Mouse (Mus musculus) forebrain, embryonic 12.5 days (tissue): ENCODE results near the gene Znrf1. TPM values are rescaled to one million over a fixed set of nuclear protein-coding genes. Genes with fewer than 3 reads are reported as not detected.
"Not testable (repeated sequence)": the region's sequence is repeated elsewhere in the genome, so short reads cannot be mapped to it uniquely, and the experiment has no call there.

ENCODE experiments used
- ATAC-seq: fragments of 200-750 bp; cut with Nextera tagmentation; 2 replicates; pipeline ENCODE4 v1.8.0; 2017; ENCODE audit warnings: moderate TSS enrichment; ENCODE audit not compliant: low FRiP score
- H3K27ac ChIP-seq: fragments of 300-500 bp; sonication (generic); 2 replicates; pipeline ENCODE4 v1.5.1; 2016; ENCODE audit warnings: mild to moderate bottlenecking
- H3K27me3 ChIP-seq: fragments of 300-500 bp; sonication (generic); 2 replicates; pipeline ENCODE4 v1.6.1; 2016; ENCODE audit warnings: mild to moderate bottlenecking
- H3K36me3 ChIP-seq: fragments of 300-500 bp; sonication (generic); replicated peaks from 2 replicates; pipeline ENCODE4 v1.6.1; 2016; ENCODE audit warnings: mild to moderate bottlenecking
- H3K4me1 ChIP-seq: fragments of 300-500 bp; sonication (generic); 2 replicates; pipeline ENCODE4 v1.6.1; 2016
- H3K4me2 ChIP-seq: fragments of 300-500 bp; sonication (generic); 2 replicates; pipeline ENCODE4 v1.6.1; 2016; ENCODE audit warnings: mild to moderate bottlenecking, moderate library complexity
- H3K4me3 ChIP-seq: fragments of 300-500 bp; sonication (generic); replicated peaks from 2 replicates; pipeline ENCODE4 v1.5.1; 2016; ENCODE audit warnings: mild to moderate bottlenecking
- H3K9ac ChIP-seq: fragments of 300-500 bp; sonication (generic); 2 replicates; pipeline ENCODE4 v1.6.1; 2016; ENCODE audit warnings: mild to moderate bottlenecking
- H3K9me3 ChIP-seq: fragments of 300-500 bp; sonication (generic); 2 replicates; pipeline ENCODE4 v1.6.1; 2016
- WGBS: fragments of 180-500 bp; shearing (Covaris S2); methylation state at CpG from one replicate; pipeline ENCODE4 v1.1.7; 2016; 5-methylcytosine and 5-hydroxymethylcytosine counted together
- polyA plus RNA-seq: library from polyadenylated mRNA; unstranded; fragments of >200 nt; fragmentation: Nextera tagmentation; extraction: Ambion mirVana; gene quantifications from 2 replicates; pipeline ENCODE4 v1.2.1, GENCODE M21; 2016

The Znrf1 gene
- polyA plus RNA-seq, 1 experiment from 2014 or later, result 73.8 TPM

DNA sequence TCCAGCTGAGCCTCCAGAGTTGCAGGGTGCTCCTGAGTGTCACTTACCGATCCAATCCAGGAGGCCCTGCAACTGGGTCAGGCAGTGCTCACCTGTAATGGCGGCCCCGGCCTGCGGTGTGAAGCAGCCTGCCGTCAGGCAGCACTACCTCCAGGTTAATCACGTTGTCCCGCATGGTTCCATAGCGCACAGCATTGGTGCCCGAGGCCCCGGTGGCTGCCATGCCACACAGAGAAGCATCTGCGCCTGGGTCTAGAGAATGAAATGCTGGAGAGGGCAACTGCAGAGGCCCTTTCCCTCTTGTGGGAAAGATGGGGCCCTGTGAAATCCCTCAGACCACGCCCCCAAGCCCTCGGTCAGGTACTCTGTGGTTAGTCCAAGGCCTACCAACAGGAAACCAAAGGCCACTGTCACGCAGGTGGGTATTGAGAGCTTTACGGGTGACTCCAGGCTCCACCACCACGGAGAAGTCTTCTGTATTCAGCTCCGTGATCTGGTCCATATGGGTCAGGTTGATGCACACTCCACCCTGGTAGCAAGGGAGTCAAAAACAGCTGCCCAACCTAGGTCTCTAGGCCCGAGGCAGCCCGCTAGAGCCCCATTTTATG, 93.1 kb downstream of the Znrf1 start:
- WGBS, result 87% methylated on average over 19 of the region's 19 CpGs
- no peak for ATAC-seq

GRCm38 (mm10) chr8:111630105-111630521, 94.2 kb downstream of the Znrf1 start, which contains the start of gene Ldhd:
TSS of gene Ldhd (minus strand) at chr8:111630374.
- ATAC-seq, result no peak
- Histone ChIP-seq H3K4me3 (peak within 1 kb of the TSS; percentile 19; the same call in 1 of the 2 replicates), H3K27me3 (no peaks in the 10 kb centered on the region), H3K4me1 (no peaks in the 10 kb centered on the region; the same call in 1 of the 2 replicates), H3K9me3 (no peaks in the 10 kb centered on the region), H3K27ac (no peak within 1 kb of the TSS), H3K9ac (0 out of 2 replicates have a peak within 1 kb of the TSS, but pooled peaks have one; percentile 29), H3K36me3 (0 out of 2 replicates have a peak, but pooled peaks cover 4% of the 10 kb centered on the region), H3K4me2 (peak within 1 kb of the TSS; percentile 37)
- 33% methylated on average over 13 of the region's 13 CpGs for WGBS

More for the DNA sequence above, 93.1 kb downstream of the Znrf1 start:
- H3K27ac ChIP-seq, result no peak overlapping the region
- no peak overlapping the region for H3K4me3 ChIP-seq
- no peaks in the 10 kb centered on the region; the same call in 1 of the 2 replicates for H3K4me1 ChIP-seq
- H3K36me3 ChIP-seq, result 0 out of 2 replicates have a peak, but pooled peaks cover 10% of the 10 kb centered on the region
- no peak overlapping the region for H3K4me2 ChIP-seq
- H3K9me3 ChIP-seq, result no peaks in the 10 kb centered on the region
- H3K27me3 ChIP-seq, result no peaks in the 10 kb centered on the region
- H3K9ac ChIP-seq, result no peak overlapping the region

DNA sequence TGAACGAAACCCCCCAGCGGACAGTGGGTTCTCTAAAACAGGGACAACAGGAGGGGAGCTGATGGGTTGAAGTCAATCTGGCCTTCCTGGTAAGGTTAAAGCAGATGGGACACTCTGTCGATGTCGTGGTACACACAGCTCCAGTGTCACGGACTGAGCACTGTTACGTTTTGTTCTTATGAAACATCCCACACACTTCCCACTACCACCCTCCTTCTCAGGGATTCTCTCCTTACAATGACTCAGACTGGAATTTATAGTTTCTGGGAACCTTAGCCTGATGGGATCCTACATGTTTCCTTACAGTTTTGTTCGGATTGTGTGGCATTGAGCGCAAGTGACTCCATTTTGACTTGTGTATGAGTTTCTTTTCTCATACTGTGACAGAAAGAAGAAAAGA, 95.7 kb downstream of the Znrf1 start:
- no peak for ATAC-seq
- Histone ChIP-seq H3K36me3 (0 out of 2 replicates have a peak, but pooled peaks cover 4% of the 10 kb centered on the region), H3K27me3 (no peaks in the 10 kb centered on the region), H3K4me3 (no peak overlapping the region), H3K9me3 (no peaks in the 10 kb centered on the region), H3K27ac (no peak overlapping the region), H3K9ac (no peak overlapping the region), H3K4me2 (no peak overlapping the region), H3K4me1 (no peaks in the 10 kb centered on the region; the same call in 1 of the 2 replicates)
- 95% methylated on average over 8 of the region's 8 CpGs for whole genome bisulfite sequencing

DNA sequence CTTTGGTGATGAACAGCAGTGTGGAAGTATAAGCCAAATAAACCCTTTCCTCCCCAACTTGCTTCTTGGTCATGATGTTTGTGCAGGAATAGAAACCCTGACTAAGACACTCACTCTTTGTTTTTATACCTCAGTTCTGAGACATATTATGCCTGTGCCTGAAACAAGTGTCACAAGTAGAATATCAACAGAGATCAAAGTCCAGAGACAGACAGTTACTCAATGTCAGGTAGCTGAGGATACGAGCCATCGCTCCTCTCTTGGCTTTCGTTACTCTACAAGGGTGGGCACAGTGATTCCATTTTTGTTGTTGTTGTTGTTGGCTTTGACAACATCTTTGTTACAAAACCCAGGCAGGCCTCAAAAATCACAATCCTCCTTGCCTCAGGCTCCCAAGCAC, 97.1 kb downstream of the Znrf1 start:
- no peak for ATAC-seq
- Histone ChIP-seq H3K4me1 (no peaks in the 10 kb centered on the region; the same call in 1 of the 2 replicates), H3K9me3 (no peaks in the 10 kb centered on the region), H3K36me3 (0 out of 2 replicates have a peak, but pooled peaks cover 4% of the 10 kb centered on the region), H3K9ac (no peak overlapping the region), H3K27me3 (no peaks in the 10 kb centered on the region), H3K4me3 (no peak overlapping the region), H3K27ac (no peak overlapping the region), H3K4me2 (no peak overlapping the region)
- 100% methylated on average over 3 of the region's 3 CpGs for WGBS

DNA sequence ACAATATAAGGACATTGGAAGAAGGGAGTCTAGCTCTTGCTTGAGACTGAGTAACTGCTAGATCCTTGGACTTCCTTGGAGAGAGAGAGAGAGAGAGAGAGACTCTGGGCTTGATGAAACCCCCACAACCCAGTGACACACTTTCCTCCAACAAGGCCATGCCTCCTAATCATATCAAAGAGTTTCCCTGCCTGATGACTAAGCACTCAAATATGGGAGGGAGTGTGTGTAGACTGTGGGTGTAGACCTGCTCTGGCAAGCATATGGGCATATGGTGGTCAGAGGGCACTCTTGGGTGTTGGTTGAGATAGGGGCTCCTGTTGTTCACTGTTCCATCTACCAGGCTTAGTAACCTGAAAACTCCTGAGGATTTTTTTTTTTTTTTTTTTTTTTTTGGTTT, 102.2 kb downstream of the Znrf1 start:
- no peaks in the 10 kb centered on the region for H3K36me3 ChIP-seq
- H3K4me1 ChIP-seq, result peaks cover 6% of the 10 kb centered on the region
- H3K27me3 ChIP-seq, result no peaks in the 10 kb centered on the region
- H3K9ac ChIP-seq, result no peak overlapping the region
- ATAC-seq, result no peak
- H3K9me3 ChIP-seq, result no peaks in the 10 kb centered on the region
- H3K27ac ChIP-seq, result no peak overlapping the region
- H3K4me2 ChIP-seq, result no peak overlapping the region
- H3K4me3 ChIP-seq, result no peak overlapping the region

- H3K9me3 ChIP-seq, result no peaks in the 10 kb centered on the region
- H3K36me3 ChIP-seq, result no peaks in the 10 kb centered on the region
- no peak overlapping the region for H3K4me3 ChIP-seq
- no peak overlapping the region for H3K4me2 ChIP-seq
- H3K27me3 ChIP-seq, result no peaks in the 10 kb centered on the region
- no peak overlapping the region for H3K9ac ChIP-seq
- no peak for ATAC-seq
- peaks cover 8% of the 10 kb centered on the region for H3K4me1 ChIP-seq
- WGBS, result 93% methylated on average over 2 of the region's 2 CpGs
- H3K27ac ChIP-seq, result no peak overlapping the region
Observed at GRCm38 (mm10) chr8:111641064-111641463, 105.2 kb downstream of the Znrf1 start.

- Histone ChIP-seq H3K27ac (no peak overlapping the region), H3K4me3 (peak overlapping the region; percentile 81), H3K27me3 (no peaks in the 10 kb centered on the region), H3K36me3 (peaks cover 3% of the 10 kb centered on the region; the same call in 1 of the 2 replicates), H3K4me2 (peak overlapping the region; percentile 59), H3K9me3 (no peaks in the 10 kb centered on the region), H3K4me1 (peaks cover 8% of the 10 kb centered on the region), H3K9ac (peak overlapping the region; percentile 84)
- no peak for ATAC-seq
- WGBS, result 73% methylated on average over 5 of the region's 5 CpGs
Observed at GRCm38 (mm10) chr8:111642496-111642895, 106.6 kb downstream of the Znrf1 start.

DNA sequence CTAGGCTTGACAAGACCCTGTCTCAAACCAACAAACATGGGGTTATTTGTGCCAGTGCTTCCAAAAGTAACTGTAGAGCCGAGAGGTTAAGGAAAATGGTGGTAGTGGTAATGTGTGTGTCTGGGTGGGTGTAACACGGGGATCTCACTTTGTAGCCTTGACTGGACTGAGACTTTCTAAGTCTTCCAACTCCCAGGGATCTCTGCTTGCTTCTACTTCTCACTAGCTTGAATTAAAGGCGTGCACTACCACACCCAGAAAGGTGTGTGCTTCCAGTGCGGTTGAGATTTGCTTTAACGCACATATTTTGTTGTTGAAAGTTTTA, 107.0 kb downstream of the Znrf1 start:
- Histone ChIP-seq H3K9me3 (no peaks in the 10 kb centered on the region), H3K4me1 (peaks cover 8% of the 10 kb centered on the region), H3K27ac (peak overlapping the region; percentile 91), H3K4me3 (peak overlapping the region; percentile 81), H3K4me2 (peak overlapping the region; percentile 59), H3K9ac (peak overlapping the region; percentile 84), H3K27me3 (no peaks in the 10 kb centered on the region), H3K36me3 (peaks cover 3% of the 10 kb centered on the region; the same call in 1 of the 2 replicates)
- WGBS, result 16% methylated on average over 5 of the region's 5 CpGs
- ATAC-seq, result peak; percentile 0; the same call in 1 of the 2 replicates

GRCm38 (mm10) chr8:111643264-111644141, 107.6 kb downstream of the Znrf1 start, which contains the start of gene Zfp1:
TSS of gene Zfp1 (plus strand) at chr8:111643401.
- Histone ChIP-seq H3K4me2 (peak within 1 kb of the TSS; percentile 59), H3K9ac (peak within 1 kb of the TSS; percentile 84), H3K36me3 (peaks cover 3% of the 10 kb centered on the region; the same call in 1 of the 2 replicates), H3K9me3 (no peaks in the 10 kb centered on the region), H3K27me3 (no peaks in the 10 kb centered on the region), H3K4me3 (peak within 1 kb of the TSS; percentile 81), H3K27ac (peak within 1 kb of the TSS; percentile 91), H3K4me1 (peaks cover 12% of the 10 kb centered on the region)
- under 1% methylated on average over 75 of the region's 75 CpGs for whole genome bisulfite sequencing
- ATAC-seq, result peak; percentile 98

DNA sequence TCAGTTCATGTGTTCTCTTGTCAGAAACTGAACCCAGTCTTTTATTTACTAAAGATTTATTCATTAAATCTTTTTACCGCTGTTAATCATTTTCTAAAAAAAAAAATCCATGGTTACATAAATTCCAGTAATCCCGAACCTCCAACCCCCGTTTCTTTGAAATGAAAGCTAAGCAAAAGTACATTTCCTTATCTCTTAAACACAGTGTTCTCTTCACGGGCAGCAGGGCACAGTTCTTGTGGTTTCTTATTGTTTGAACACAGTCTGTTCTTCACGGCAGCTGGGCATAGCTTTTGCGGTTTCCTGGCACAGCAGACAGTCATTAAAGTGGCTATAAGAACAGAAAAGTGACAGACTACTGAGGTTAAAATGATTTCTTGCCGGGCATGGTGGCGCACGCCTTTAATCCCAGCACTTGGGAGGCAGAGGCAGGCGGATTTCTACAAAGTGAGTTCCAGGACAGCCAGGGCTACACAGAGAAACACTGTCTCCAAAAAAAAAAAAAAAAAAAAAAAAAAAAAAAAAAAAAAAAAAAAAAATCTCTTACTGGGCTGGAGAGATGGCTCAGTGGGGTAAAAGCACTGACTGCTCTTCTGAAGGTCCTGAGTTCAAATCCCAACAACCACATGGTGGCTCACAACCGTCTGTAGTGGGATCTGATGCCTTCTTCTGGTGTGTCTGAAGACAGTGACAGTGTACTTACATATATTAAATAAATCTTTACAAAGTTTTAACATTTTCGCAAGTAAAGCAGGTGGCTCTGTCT, 108.6 kb downstream of the Znrf1 start:
- not testable (repeated sequence) for H3K9me3 ChIP-seq, H3K36me3 ChIP-seq, H3K27me3 ChIP-seq, ATAC-seq
- H3K4me2 ChIP-seq, result peak overlapping the region; percentile 59
- peak overlapping the region; percentile 81 for H3K4me3 ChIP-seq
- H3K9ac ChIP-seq, result peak overlapping the region; percentile 84; the same call in 1 of the 2 replicates
- H3K4me1 ChIP-seq, result peaks cover 13% of the 10 kb centered on the region
- WGBS, result 74% methylated on average over 12 of the region's 12 CpGs
- H3K27ac ChIP-seq, result peak overlapping the region; percentile 56; the same call in 1 of the 2 replicates

DNA sequence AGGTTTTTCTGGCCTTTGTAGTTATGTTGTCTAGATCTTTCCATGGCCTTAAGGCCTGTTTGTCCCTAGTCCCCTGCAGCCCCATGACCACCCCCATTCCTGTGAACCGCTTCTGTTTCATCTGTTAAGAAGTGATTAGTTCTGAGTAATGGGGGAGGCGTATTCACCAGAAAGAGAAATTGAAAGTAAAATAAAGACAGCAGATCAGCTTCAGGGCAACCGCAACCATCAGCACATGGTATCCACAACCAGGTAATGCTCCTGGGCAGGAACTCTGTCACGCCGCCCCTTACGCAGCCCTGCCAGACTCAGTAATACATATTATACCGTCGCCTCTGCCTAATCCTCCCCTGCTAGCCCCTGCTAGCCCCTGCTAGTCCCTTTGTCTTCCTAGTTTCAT, 109.8 kb downstream of the Znrf1 start:
- Histone ChIP-seq H3K9me3 (no peaks in the 10 kb centered on the region), H3K4me1 (peaks cover 20% of the 10 kb centered on the region), H3K9ac (no peak overlapping the region), H3K4me2 (no peak overlapping the region), H3K27me3 (no peaks in the 10 kb centered on the region), H3K36me3 (peaks cover 3% of the 10 kb centered on the region; the same call in 1 of the 2 replicates), H3K4me3 (no peak overlapping the region), H3K27ac (no peak overlapping the region)
- over 99% methylated on average over 8 of the region's 8 CpGs for WGBS
- ATAC-seq, result no peak

- Histone ChIP-seq H3K9ac (no peak overlapping the region), H3K4me3 (no peak overlapping the region), H3K9me3 (no peaks in the 10 kb centered on the region), H3K4me2 (no peak overlapping the region), H3K27me3 (no peaks in the 10 kb centered on the region), H3K36me3 (peaks cover 3% of the 10 kb centered on the region; the same call in 1 of the 2 replicates), H3K27ac (no peak overlapping the region), H3K4me1 (peaks cover 14% of the 10 kb centered on the region)
- WGBS, result 58% methylated on average over 2 of the region's 2 CpGs
- no peak for ATAC-seq
Observed at GRCm38 (mm10) chr8:111648834-111649233, 112.9 kb downstream of the Znrf1 start.
